Mouse (Mus musculus) cortical plate, adult 2 months (tissue): Measurements from ENCODE around the gene Ptpre. TPM values are rescaled to one million over a fixed set of nuclear protein-coding genes. Genes with fewer than 3 reads are reported as not detected.

Source experiments
- H3K27ac ChIP-seq: fragments of 200-500 bp; 2 replicates; pipeline ENCODE4 v1.5.1; 2012; ENCODE audit warnings: low read length, control low read depth, inconsistent platforms; ENCODE audit not compliant: insufficient read depth
- H3K4me1 ChIP-seq: fragments of 200-500 bp; 2 replicates; pipeline ENCODE4 v1.6.1; 2011; ENCODE audit warnings: low read length; ENCODE audit not compliant: control insufficient read depth, insufficient read depth
- H3K4me3 ChIP-seq: fragments of 200-500 bp; 2 replicates; pipeline ENCODE4 v1.5.1; 2011; ENCODE audit warnings: mild to moderate bottlenecking, low read length, control low read depth; ENCODE audit not compliant: insufficient read depth
- CTCF ChIP-seq: fragments of 200-500 bp; IDR thresholded peaks from 2 replicates; pipeline ENCODE4 v1.5.1; 2011; ENCODE audit warnings: mild to moderate bottlenecking, control low read depth, low read length; ENCODE audit not compliant: insufficient read depth; ENCODE audit errors: extremely low read depth
- POLR2A ChIP-seq: fragments of 200-500 bp; IDR thresholded peaks from 2 replicates; pipeline ENCODE4 v1.6.1; 2011; ENCODE audit warnings: mild to moderate bottlenecking, low read length, control low read depth; ENCODE audit not compliant: insufficient read depth; ENCODE audit errors: extremely low read depth
- polyA plus RNA-seq: library from polyadenylated mRNA; depleted of rRNA; stranded (reverse); fragments of >200 nt; gene quantifications from 2 replicates; pipeline ENCODE4 v1.2.3, GENCODE M21; 2012

Gene Ptpre
- polyA plus RNA-seq, 1 experiment = 13.3 TPM

- Histone ChIP-seq H3K4me3 (peak overlapping the region; percentile 30), H3K4me1 (no peaks in the 10 kb centered on the region), H3K27ac (no peak overlapping the region)
- TF ChIP-seq POLR2A = no peak
- no peak for TF ChIP-seq CTCF
These were observed 179.2 kb downstream of the Ptpre start for GRCm38 (mm10) chr7:135716445-135716877.

- Histone ChIP-seq H3K27ac (no peak overlapping the region), H3K4me1 (no peaks in the 10 kb centered on the region), H3K4me3 (peak overlapping the region; percentile 30; the same call in 1 of the 2 replicates)
- TF ChIP-seq CTCF (no peak), POLR2A (no peak)
These were observed 179.8 kb downstream of the Ptpre start for GRCm38 (mm10) chr7:135716968-135717557.

GRCm38 (mm10) chr7:135721436-135721992 is 184.2 kb downstream of the Ptpre start:
- no peak for TF ChIP-seq CTCF
- TF ChIP-seq POLR2A = no peak
- no peak overlapping the region for H3K4me3 ChIP-seq
- H3K27ac ChIP-seq = no peak overlapping the region
- H3K4me1 ChIP-seq = peaks cover 1% of the 10 kb centered on the region; the same call in 1 of the 2 replicates

- TF ChIP-seq POLR2A (no peak), CTCF (no peak)
- Histone ChIP-seq H3K27ac (no peak overlapping the region), H3K4me3 (no peak overlapping the region), H3K4me1 (peaks cover 1% of the 10 kb centered on the region; the same call in 1 of the 2 replicates)
These were observed 184.9 kb downstream of the Ptpre start for GRCm38 (mm10) chr7:135722011-135722838.

GRCm38 (mm10) chr7:135723672-135724341 is 186.5 kb downstream of the Ptpre start:
- Histone ChIP-seq H3K4me1 (peaks cover 1% of the 10 kb centered on the region; the same call in 1 of the 2 replicates), H3K27ac (no peak overlapping the region)
- TF ChIP-seq POLR2A (no peak), CTCF (no peak)

GRCm38 (mm10) chr7:135726707-135727106 is 189.4 kb downstream of the Ptpre start:
- TF ChIP-seq CTCF (no peak), POLR2A (no peak)
- Histone ChIP-seq H3K4me3 (no peak overlapping the region), H3K27ac (no peak overlapping the region), H3K4me1 (peaks cover 1% of the 10 kb centered on the region; the same call in 1 of the 2 replicates)

More at GRCm38 (mm10) chr7:135723672-135724341, 186.5 kb downstream of the Ptpre start:
- no peak overlapping the region for H3K4me3 ChIP-seq

GRCm38 (mm10) chr7:135728038-135728437 is 190.8 kb downstream of the Ptpre start:
- no peak overlapping the region for H3K4me3 ChIP-seq
- no peak for TF ChIP-seq POLR2A
- TF ChIP-seq CTCF = no peak
- H3K4me1 ChIP-seq = peaks cover 1% of the 10 kb centered on the region; the same call in 1 of the 2 replicates

GRCm38 (mm10) chr7:135734379-135734778 is 197.1 kb downstream of the Ptpre start:
- H3K4me1 ChIP-seq = no peaks in the 10 kb centered on the region
- no peak overlapping the region for H3K4me3 ChIP-seq
- no peak overlapping the region for H3K27ac ChIP-seq
- TF ChIP-seq POLR2A = no peak
- TF ChIP-seq CTCF = no peak

More at GRCm38 (mm10) chr7:135728038-135728437, 190.8 kb downstream of the Ptpre start:
- H3K27ac ChIP-seq = no peak overlapping the region
